Mouse (Mus musculus) kidney, adult 2 months (tissue): ENCODE measurements around the gene Pml. TPM values are rescaled to one million over a fixed set of nuclear protein-coding genes. Genes with fewer than 3 reads are reported as not detected.
A peak's percentile ranks its signal among the peaks of the same experiment; 100 is the strongest.

Experiments used
- DNase-seq: peaks from one replicate; pipeline ENCODE4 v3.0.0; 2021
- H3K27ac ChIP-seq: fragments of 200-500 bp; 2 replicates; pipeline ENCODE4 v1.5.1; 2012; ENCODE audit warnings: low read depth, low read length, control low read depth, inconsistent platforms; ENCODE audit not compliant: insufficient read depth
- H3K27me3 ChIP-seq: fragments of 200-500 bp; replicated peaks from 2 replicates; pipeline ENCODE4 v1.6.1; 2012; ENCODE audit warnings: mild to moderate bottlenecking, moderate library complexity, low read length, inconsistent platforms; ENCODE audit not compliant: control insufficient read depth, insufficient read depth
- H3K36me3 ChIP-seq: fragments of 200-500 bp; 2 replicates; pipeline ENCODE4 v1.6.1; 2012; ENCODE audit warnings: mild to moderate bottlenecking, moderate library complexity, low read length, inconsistent platforms; ENCODE audit not compliant: control insufficient read depth, insufficient read depth
- H3K4me1 ChIP-seq: fragments of 200-500 bp; 2 replicates; pipeline ENCODE4 v1.6.1; 2011; ENCODE audit warnings: low read length; ENCODE audit not compliant: control insufficient read depth, insufficient read depth
- H3K4me3 ChIP-seq: fragments of 200-500 bp; 2 replicates; pipeline ENCODE4 v1.5.1; 2011; ENCODE audit warnings: mild to moderate bottlenecking, low read depth, low read length, control low read depth; ENCODE audit not compliant: insufficient read depth
- CTCF ChIP-seq: fragments of 200-500 bp; conservative IDR thresholded peaks from 2 replicates; pipeline ENCODE4 v1.5.1; 2011; ENCODE audit warnings: low read depth, mild to moderate bottlenecking, control low read depth, low read length, moderate library complexity, mixed read lengths; ENCODE audit not compliant: insufficient read depth, insufficient read length
- POLR2A ChIP-seq: fragments of 200-500 bp; IDR thresholded peaks from one replicate; pipeline ENCODE4 v1.6.1; 2011; ENCODE audit warnings: low read depth, low read length, control low read depth
- WGBS: fragments of 180-500 bp; shearing (Covaris S2); methylation state at CpG from one replicate; pipeline ENCODE4 v1.1.7; 2018; 5-methylcytosine and 5-hydroxymethylcytosine counted together
- polyA plus RNA-seq: library from polyadenylated mRNA; depleted of rRNA; stranded (reverse); fragments of >200 nt; gene quantifications from 2 replicates; pipeline ENCODE4 v1.2.3, GENCODE M21; 2012

Pml gene
- polyA plus RNA-seq, 1 experiment, result 27.6 TPM

DNA sequence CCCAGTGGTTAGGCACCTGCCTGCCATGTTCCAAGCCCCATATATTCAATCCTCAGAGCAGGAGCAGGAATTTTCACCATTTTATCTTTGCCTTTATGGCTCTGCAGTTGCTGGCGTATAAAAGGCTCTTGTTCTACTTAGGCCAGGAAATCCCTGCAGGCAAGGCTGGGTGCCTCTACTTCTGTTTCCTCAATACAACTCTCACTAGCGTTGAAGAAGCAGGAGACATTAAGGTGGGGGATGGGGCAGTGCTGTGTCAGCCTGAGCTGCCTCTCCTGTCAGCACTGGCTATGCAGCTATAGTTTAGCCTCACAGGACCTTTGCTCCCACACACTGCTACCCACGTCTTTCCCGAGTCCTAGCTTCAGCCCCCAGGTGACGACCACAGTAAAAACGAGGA lies 17.8 kb downstream of the Pml start:
- no peak overlapping the region for H3K4me3 ChIP-seq
- peaks cover 2% of the 10 kb centered on the region; the same call in 1 of the 2 replicates for H3K4me1 ChIP-seq
- no peak for DNase-seq
- peak overlapping the region; percentile 69 for H3K27ac ChIP-seq
- TF ChIP-seq POLR2A, result no peak
- TF ChIP-seq CTCF, result no peak
- peaks cover 5% of the 10 kb centered on the region for H3K36me3 ChIP-seq
- WGBS, result 42% methylated on average over 6 of the region's 6 CpGs
- no peaks in the 10 kb centered on the region for H3K27me3 ChIP-seq

DNA sequence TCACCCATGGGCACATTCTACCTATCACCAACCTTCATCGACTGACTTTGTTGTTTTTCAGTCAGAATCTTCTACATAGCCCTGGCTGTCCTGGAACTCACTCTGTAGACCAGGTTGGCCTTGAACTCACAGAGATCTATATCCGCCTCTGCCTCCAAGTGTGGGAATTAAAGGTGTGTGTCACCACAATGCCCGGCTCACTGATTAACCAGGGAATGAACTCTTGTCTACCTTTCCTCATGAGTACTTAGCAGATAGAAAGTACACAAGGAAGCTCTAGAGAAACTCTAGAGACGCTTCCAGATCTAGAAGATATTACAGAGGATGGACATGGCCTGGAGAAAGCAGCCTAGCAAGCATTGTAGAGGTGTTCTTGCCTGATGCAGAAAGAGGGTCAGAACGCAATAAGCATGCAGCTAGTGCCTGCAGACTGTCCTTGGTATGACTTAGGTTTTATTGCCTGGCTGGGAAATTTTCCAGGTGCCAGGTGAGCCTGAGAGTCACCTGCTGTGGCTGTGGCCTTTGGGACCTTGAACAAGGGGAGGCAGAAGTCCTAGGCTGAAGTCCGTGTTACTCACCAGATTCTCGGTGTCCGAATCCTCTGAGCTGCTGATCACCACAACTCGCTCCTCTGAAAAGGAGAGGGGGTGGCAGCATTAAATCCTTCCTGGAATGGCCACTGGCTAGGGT lies 20.7 kb downstream of the Pml start:
- WGBS, result 76% methylated on average over 9 of the region's 9 CpGs
- Histone ChIP-seq H3K27ac (peak overlapping the region; percentile 90), H3K36me3 (peaks cover 3% of the 10 kb centered on the region; the same call in 1 of the 2 replicates)

DNA sequence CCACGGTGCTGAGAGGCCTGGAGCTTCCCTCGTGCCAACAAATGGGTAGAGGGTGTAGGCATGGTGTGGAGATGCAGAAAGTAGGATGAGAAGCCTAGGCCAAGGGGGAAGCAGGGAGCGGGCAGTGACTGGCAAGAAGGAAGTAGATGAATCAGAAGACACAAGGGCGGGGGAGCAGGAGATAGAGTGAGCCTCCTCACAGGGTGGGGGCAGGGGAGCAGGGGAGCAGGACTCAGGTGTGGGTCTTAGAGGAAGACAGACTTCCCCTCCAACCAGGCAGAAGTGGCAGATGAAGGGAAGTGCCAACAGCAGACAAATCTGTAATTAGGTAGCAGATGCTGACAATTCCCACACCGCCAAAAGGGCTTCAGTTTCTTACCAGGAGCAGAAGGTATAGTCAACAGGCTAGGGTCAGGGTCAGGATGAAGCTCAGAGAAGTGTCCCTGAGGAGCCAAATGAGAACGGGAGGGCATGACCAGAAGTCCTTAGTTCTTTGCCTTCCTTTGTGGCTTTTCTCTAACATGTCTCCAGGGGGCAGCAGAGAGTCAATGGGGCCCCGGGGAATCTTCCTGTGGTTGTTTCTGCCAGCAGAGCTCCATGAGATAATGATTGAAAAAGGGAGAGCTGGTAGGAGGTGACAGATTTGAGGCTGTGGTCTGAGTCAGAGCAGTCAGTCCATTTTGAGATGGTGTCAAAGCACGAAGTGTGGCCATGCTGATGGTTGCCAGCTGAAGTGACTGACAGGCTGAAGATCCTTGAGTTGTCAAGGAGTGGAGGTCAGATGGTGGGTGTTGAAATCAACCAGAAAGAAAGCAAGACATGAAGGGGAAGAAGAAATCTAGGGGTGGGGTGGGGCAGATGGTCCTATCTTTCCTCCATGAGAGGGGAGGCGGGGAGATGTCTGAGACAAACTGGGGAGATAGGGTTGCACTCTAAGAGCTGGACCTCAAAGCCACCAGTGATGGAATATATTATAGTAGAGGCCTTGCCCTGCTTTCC lies 23.4 kb downstream of the Pml start:
- H3K4me3 ChIP-seq, result no peak overlapping the region
- peaks cover 2% of the 10 kb centered on the region; the same call in 1 of the 2 replicates for H3K4me1 ChIP-seq
- 66% methylated on average over 9 of the region's 9 CpGs for WGBS
- peaks cover 3% of the 10 kb centered on the region; the same call in 1 of the 2 replicates for H3K36me3 ChIP-seq
- TF ChIP-seq CTCF, result peak; percentile 76
- no peak for TF ChIP-seq POLR2A
- no peak overlapping the region for H3K27ac ChIP-seq
- no peaks in the 10 kb centered on the region for H3K27me3 ChIP-seq
- DNase-seq, result peak; percentile 63

More for the DNA sequence above, 20.7 kb downstream of the Pml start:
- no peaks in the 10 kb centered on the region for H3K27me3 ChIP-seq
- H3K4me1 ChIP-seq, result peaks cover 2% of the 10 kb centered on the region; the same call in 1 of the 2 replicates
- DNase-seq, result peak; percentile 77
- H3K4me3 ChIP-seq, result no peak overlapping the region
- TF ChIP-seq CTCF, result no peak
- no peak for TF ChIP-seq POLR2A

DNA sequence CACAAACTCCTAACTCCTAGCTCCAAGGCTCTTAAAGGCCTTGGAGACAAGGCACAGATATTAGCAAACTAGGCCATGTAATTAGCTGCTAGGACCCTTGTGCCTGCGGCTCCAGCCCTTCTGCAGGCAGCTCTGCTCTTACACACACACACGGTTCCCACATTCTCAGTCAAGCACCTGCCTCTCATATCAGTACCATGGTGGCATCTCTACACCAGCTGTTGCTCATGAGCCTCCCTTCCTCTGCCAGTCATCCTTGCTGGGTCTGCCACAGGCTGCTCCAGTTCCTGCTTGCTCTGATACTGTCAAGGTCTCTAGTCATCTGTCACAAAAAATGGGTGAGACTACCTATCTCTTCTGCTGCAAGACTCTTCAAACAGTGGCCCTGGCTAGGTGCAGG lies 25.2 kb downstream of the Pml start:
- Histone ChIP-seq H3K36me3 (no peaks in the 10 kb centered on the region), H3K27ac (no peak overlapping the region), H3K4me1 (peaks cover 2% of the 10 kb centered on the region; the same call in 1 of the 2 replicates), H3K27me3 (no peaks in the 10 kb centered on the region), H3K4me3 (no peak overlapping the region)
- WGBS, result 88% methylated on average over 2 of the region's 2 CpGs
- no peak for DNase-seq
- TF ChIP-seq POLR2A (no peak), CTCF (no peak)

DNA sequence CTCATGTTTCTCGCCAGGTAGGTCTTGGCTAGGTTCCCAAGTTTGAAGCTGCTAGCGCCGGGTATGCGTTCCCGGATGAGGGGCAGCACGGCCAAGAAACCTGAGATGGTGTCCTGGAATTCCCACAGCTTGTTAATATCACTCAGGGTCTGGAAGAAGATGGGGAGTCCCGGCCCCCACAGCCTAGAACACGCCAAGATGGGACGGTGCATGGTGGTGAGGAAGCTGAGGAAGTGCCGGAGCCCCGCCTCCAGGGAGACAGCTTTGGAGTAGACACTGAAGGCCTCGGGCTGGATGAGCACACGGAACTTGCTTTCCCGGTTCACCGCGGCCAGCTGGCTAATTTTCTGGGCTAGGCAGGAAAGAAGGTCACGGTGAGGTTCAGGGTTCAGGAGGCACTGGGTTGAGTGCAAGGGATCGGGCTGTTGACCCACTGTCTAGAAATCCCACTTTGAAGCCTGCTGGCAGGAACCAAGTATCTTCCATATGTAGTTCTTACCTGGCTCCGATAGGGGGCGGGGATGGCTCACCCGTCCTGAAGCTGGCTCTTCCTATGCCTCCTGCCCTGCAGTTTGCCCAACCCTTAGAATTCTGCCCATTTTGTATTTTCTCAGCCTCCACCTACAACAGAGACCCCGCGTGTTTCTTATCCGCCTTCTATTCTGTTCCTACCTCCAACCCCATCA lies 29.2 kb downstream of the Pml start:
- Histone ChIP-seq H3K27me3 (no peaks in the 10 kb centered on the region), H3K27ac (no peak overlapping the region), H3K4me1 (no peaks in the 10 kb centered on the region), H3K4me3 (no peak overlapping the region), H3K36me3 (no peaks in the 10 kb centered on the region)
- TF ChIP-seq CTCF, result peak; percentile 71
- no peak for TF ChIP-seq POLR2A
- 55% methylated on average over 24 of the region's 24 CpGs for WGBS
- DNase-seq, result peak; percentile 71

DNA sequence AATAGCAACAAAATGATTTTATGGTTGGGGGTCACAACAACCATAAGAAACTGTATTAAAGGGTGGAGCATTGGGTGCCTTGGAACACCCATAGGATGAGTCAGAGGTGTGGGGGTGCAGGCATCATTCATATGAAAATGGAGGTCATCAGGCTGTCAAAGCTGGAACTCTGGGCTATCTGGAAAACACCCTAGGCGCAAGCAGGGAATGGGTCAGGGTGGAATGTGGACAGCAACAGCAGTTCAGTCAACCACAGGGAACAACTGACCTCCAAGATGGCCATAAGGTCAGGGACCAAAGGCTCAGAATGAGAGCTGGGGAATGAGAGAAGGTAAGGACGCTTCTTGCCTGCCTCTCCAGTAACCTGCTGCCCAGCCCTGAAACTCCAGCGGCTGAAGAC lies 31.0 kb downstream of the Pml start:
- Histone ChIP-seq H3K4me3 (no peak overlapping the region), H3K27ac (no peak overlapping the region), H3K4me1 (no peaks in the 10 kb centered on the region), H3K27me3 (no peaks in the 10 kb centered on the region), H3K36me3 (no peaks in the 10 kb centered on the region)
- no peak for DNase-seq
- no peak for TF ChIP-seq CTCF
- TF ChIP-seq POLR2A, result no peak
- WGBS, result 80% methylated on average over 3 of the region's 3 CpGs
